Mouse (Mus musculus) brain, embryonic 18.5 days (tissue): ENCODE data around the gene Pde10a.

ENCODE experiments used
- DNase-seq: peaks from one replicate; pipeline ENCODE4 v3.0.0-alpha.2; 2012; ENCODE audit warnings: low read depth, low spot score

Pde10a gene

DNA sequence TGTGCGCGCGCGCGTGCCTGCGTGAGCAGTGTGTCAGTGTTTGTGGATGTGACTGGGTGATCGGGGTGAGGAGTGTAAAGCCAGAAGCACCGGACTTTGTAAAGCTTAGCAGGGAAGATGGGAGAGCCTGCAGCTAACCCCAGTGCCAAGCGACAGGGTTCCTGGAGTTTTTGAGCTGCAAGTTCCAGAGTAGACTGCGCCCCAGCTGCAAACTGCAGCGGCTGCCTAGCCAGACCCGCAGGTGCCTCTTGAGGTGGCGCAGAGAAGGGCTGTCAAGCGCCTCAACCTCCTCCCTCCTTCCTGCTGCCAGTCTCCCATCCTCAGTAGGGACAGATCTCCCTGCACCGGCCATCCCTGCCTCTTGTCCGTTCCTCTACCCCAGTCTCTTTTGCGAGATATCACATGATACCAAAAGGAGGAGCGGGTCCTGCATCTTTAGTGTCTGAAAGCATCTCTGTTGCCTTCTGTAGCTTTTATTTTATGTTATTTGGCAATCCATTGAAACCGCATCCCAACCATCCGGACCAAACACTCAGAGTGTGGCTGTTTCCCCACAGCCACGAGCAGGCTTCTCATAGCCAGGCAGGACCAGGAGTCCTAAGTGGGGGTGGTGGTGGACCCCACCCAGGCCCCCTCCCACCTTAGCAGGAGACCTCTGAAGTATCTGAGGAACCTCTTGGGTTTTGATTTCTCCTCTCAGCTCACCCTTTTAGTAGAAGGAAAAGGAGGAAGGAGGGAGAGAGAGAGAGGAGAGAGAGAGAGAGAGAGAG is 984 bp downstream of the Pde10a start:
- no peak for DNase-seq

DNA sequence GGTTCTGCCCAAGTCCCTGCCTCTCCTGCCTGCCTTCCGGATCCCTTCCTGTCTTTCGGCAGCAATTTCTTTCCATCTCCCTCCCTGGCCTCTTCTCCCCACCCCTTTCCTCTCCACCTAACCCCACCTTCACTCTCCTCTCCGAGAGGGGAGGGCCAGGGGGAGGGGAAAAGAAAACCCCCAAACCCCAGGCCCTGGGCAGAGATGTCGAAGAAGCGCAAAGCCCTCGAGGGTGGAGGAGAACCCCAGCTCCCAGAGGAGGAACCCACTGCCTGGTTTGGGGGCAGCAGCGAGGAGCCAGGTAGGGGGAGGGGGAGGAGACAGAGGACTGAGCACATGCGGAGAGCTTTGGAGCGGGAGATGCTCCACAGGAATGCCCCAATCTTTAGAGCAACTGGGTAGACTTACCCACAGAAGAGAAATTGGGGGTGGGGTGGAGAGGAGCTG is 1.7 kb downstream of the Pde10a start:
- DNase-seq = no peak

DNA sequence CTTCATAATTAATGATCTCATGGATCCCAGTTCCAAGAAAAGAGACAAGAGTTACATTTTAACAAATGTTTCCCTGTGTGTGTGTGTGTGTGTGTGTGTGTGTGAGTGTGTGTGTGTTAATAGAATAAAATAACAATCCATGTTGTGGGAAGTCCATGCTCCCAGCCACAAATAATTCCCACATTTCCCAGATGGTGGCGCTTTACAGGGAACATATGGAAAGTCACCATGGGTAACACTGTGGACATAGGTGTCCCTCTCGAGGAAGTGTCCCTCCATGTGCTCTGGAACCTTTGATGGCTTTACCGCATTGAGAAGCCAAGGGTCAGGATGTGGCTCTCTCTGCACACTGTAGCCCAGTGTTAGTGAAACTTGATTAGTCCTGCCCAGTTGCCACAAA is 3.5 kb downstream of the Pde10a start:
- DNase-seq = no peak

DNA sequence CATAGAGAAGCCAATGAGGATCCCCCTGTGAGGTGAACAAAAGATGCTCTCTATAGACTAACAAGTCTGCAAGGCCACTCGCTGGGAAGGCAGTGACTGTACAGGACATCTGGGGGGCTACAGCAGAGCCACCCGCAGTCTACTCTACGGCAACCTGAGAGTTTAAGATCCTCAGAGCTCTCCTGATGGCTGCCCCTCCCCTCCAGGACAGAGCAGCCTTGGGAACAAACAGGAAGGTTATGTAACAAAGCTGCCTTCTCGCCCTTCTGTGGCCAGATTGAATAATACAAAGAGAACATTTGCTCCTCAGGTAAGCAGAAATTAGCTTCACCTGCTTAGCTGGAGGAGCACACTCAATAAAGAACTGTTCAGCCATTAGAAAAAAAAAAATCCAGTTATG is 7.4 kb downstream of the Pde10a start:
- no peak for DNase-seq

DNA sequence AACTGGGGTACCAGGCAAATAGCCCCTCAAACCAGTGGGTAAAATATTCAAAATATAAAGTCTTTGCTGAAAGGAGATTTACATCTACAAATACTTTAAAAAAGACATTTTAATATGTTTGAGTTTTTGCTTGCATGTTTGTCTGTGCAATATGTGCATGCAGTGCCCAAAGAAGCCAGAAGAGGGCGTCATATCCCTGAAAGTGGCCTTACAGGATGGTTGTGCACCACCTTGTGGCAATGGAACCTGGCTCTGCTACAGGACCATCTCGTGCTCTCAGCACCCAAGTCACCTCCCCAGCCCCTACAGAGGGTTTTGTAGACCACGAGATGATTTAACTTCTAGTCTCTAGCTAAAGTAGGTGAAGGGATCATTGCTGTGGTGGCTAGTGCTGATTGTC is 8.7 kb downstream of the Pde10a start:
- no peak for DNase-seq

DNA sequence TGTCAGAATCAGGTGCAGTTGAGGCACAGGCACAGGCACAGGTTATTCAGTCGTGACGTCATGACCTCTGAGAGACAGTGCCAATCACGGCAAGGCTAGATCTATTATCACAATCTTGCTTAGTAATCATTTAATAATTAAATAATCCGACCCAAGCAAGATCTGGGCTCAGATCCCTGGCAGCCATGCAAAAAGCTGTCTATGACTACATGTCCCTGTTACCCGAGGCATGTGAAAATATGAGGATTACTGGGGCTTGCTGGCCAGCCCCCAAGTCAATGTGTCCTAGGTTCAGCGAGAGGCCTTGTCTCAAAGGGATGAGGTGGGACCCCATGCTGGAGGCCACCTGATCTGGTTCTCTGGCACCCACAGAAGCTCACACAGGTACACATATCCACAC is 11.3 kb downstream of the Pde10a start:
- DNase-seq = no peak

DNA sequence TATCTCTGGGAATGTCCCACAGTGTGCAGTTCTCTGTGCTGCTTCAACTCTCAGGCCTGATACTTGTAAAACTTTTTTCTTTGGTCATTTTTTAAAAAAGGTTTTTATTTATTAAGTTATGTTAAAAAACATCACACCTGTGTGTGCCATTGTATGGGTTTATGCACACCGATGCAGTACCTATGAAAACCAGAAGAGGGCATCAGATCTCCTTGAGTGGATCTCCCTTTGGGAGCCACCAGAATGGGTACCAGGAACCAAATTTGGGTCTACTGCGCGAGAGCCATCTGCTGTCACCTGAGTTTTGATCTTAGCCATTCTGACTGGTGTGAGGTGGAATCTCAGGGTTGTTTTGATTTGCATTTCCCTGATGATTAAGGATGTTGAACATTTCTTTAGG is 12.9 kb downstream of the Pde10a start:
- no peak for DNase-seq

DNA sequence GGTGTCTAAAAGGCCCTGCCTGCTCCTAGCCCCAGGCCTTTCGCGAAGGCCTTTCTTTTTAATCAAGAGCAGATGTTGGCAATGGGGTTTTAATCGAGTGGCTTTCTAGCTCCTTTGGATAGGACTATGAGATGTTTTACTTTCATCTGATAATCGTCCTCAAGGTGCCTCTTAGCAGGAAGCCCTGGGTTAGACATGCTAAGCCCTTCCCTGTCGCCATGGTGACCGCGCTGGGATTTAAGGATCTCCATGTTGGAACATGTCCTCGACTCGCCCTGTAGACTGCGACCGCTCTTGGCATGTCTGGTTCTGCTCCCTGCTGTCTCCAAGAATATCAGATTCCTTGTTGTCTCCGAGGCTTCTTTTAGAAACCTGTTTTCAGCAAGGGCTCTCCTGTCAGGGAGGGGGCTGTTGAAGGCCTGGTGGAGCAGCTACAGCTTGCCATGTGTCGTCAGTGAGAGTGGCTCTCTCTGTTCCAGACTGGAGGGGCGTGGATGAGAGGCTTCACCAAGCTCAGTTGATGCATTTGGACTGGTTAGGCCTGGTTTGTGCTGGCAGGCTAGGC is 16.9 kb downstream of the Pde10a start:
- DNase-seq = no peak

DNA sequence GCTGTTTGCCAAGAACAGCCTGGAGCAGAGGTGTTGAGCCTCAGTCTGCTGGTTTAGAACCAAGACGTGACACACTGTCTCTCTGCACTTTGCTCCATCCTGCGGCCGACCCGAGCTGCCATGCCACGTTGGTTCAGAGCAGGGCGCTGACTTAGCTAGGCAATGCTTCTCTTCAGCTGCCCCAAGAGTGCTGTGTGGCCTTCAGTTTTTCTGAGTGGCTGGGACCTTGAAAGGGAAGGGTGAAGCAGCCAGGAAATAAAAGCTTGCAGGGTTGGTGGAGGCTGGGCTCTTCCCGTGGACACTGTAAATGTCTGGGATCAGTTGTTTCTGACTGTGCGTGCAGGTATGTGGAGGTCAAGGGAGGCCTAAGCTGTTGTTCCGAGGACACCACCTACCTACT is 21.2 kb downstream of the Pde10a start:
- no peak for DNase-seq

DNA sequence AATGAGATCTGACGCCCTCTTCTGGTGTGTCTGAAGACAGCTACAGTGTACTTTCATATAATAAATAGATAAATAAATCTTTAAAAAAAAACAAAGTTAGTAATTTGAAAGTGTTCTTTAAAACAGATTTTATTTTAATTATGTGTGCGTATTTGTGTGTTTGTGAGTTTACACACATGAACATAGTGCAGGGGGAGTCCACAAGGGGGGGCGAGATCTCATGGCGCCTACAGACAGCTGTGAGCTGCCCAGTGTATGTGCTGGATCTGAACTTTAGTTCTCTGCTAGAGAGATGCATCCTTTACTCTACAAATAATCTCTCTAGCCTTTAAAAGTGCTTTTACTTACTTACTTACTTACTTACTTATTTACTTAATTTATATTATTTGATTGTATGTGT is 23.6 kb downstream of the Pde10a start:
- DNase-seq = no peak

DNA sequence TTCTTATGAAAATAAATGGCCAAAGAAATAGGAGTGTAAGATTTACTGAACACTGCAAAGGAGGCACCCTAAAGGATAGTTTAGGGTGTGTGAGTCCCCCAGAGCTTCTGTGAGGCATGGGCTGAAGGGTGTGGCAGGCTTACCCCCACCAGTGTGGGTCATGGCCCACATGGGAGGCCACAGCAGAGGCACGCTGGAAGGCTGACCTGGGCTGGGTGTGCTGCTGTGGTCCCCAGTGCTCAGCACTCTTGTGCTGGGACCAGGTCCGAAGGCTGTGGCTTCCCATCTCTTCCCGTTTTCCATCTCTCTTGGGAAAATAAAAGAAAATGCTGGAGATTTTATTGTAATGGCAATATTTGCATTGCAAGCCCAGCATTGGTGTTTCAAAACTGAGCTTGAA is 26.5 kb downstream of the Pde10a start:
- DNase-seq = no peak

DNA sequence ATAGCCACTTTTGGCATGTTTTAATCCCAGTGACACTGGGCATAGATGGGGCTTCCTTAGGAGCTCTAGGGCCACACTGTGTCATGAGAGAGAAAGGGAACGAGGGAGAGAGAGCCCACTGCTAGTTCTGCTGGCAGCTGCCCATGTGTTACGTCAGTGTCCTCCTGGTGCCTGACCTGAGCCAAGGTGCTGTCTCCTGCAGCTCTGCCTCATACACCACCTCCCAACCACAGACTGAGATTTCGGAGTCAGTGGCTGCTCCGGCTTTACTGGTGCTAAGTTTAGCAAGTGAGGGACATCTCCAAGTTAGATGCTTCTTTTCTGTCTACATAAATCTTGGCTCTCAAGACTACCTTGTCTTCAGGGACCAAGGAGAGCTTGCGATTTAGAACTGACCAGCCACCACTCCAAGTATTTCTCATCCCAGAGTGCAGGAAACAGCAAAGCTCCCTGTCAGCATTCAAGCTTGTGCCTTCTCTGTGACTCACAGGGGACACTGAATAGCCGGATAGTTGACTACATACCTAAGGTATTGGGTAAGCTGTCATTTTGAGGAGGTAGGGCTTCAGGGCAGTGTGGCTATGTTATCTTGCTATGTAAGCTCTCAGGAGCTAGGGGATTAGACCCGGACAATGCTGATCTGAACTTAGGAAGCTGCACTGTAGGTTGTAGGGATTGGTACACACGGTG is 27.3 kb downstream of the Pde10a start:
- no peak for DNase-seq

DNA sequence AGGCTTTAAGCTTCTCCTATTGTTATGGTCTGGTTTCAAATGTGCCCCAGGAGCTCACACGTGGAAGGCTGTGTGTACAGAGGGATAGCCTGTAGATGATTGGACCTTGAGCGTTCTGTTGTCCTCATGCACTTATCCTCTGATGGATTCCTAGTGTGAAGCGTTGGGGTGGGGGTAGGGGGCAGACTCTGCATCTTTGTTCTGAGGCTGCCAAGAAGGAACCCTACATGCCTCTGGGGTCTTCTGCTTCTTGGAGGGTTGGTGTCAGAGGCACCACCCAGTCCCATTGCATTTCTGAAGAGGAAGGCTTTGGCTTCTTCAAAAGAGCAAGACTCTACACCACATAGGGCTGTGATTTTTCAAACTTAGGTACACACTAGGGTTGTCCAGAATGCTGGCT is 28.4 kb downstream of the Pde10a start:
- no peak for DNase-seq

DNA sequence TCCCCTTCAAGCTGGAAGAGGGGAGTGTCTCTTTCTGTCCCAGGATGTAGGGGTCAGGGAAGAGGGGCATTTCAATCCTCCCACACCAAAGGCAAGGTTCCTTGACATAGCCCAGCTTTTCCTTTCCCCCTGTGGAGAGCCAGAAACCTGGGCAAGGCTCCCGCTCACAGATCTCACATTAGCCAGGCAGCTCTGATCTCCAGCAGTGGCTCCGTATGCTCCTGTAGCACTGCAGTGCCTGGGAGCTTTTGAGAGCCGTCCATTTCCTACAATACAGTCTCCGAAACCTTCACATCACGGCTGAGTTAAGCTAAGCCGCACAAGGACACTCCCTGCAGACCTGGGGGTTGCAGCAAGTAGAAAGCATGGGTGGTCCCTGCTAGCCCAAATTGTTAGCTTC is 29.0 kb downstream of the Pde10a start:
- no peak for DNase-seq

DNA sequence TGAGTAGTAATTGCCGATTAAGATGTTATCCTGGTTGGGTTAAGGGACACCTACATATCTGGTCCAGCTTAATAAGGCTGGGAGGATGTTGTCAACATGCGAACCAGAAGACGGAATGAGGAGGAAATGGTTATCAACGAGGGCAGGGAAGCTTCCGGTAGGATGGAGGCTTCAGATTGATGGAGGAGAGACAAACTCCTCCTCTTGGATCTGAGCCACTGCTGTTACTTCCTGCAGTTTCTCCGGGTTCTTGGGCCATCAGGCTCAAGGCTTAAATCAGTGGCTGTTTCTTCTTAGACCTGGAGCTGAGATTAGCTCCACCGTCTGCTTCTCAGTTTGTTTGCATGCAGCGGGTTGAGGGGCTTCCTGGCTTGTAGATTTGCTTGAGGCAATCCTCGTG is 30.6 kb downstream of the Pde10a start:
- DNase-seq = no peak

DNA sequence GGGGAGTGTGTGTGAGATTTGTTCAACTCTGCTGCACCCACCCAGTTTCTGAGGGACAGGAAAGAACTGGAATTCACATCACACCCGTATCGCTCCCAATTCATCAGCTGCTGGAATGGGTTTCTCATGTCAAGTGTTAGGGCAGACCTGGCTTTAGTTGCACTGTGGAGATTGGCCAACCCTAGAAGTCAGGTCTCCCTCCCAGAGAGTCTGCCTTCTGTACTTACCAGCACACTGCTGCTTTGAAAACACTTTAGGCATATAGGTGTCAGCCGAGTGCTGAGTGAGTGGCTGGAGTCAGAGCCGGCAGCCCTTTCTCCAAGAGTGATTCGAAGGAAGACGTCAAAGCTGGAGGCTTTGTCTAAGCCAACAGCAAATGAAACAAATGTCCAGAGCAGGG is 31.1 kb downstream of the Pde10a start:
- DNase-seq = no peak

DNA sequence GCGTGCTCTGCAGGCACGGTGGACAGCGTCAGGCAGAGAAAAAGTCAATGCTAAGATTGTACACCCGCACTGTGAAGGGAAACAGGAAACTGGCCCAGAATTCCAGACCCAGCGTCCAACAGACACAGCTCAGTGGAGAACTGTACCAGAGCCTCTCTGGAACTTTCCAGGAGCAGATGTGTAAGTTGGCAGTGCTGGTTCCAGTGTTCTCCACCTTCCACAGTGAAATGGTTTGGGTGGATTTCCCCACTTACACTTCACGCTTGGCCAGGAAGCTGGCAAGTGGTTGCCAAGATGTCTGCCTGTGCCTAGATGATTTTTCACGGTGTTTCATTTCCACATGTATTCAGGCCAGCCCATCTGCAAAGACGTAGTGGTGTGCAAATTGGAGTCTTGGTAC is 32.8 kb downstream of the Pde10a start:
- no peak for DNase-seq

DNA sequence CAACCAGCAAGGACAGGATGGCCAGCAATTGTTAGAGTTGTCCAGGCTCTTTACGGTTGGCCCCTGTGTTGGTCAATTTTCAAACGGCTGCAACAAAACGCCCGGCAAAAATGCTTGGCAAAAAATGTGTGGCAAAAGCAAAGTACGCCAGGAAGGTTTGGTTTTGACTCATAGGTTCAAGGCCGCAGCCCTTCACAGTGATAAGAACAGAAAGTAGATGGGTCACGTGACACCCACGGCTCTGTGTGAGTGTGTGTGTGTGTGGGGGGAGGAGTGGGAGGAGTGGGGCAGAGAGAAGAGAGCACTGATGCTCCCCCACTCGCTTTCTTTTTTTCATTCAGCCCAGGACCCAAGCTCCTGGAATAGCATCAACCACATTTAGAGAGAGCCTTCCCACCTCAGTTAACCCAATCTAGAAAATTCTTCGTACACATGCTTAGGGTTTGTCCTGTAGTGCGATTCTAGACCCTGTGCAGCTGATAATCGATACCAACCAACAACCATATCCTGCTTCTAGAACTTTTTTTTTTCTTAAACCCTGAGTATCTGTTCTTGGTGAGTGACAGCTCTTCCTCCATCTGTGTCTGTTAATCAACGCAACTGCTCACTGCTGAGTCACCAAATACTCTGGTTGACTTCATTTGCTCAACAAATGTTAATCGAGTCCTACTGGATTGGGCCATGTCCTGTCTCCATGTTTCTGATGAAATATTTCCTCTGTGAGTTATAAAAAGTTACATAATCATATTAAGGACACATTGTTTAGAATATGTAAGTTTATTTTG is 37.1 kb downstream of the Pde10a start:
- no peak for DNase-seq

DNA sequence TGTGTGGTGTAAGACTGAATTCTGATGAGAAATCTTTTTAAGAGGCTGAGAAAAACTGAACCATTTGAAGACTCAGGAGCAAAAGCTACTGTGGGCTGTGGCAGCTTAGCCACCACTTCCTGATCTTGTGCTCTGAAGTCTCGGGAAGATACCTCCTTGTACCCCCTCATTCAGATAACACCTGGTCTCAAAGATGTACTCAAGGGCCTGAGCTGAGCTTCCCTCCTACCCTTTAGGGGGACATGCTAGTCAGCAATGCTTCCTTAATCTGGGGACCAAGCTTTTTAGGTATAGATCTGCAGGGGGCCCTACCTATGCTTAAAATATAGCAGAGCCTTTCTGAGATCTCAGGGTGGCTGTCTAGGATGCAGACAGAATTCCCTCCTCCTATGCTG is 37.7 kb downstream of the Pde10a start:
- no peak for DNase-seq

DNA sequence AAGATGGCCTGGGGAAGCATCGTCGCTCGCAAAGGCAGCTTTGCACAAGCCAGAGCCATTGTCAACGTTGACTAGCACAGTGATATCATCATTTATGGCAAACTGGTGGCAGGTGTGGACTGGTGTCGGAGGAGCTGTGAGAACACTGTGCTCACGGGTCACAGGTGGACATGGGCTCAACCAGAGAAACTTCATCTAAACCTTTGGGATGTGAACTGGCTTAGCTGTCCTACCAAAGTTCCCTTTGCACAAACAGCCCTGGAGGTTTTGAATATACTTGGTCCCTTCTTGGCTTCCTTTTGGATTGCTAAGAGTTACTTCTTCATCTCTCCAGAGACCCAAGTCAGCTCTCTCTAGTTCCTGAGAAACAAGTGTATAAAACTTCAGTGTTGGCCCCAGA is 41.7 kb downstream of the Pde10a start, which contains the start of gene Gm17087:
Gene Gm17087 (minus strand): TSS at position 101 of the 400 bp plus-strand sequence.
- DNase-seq = no peak

DNA sequence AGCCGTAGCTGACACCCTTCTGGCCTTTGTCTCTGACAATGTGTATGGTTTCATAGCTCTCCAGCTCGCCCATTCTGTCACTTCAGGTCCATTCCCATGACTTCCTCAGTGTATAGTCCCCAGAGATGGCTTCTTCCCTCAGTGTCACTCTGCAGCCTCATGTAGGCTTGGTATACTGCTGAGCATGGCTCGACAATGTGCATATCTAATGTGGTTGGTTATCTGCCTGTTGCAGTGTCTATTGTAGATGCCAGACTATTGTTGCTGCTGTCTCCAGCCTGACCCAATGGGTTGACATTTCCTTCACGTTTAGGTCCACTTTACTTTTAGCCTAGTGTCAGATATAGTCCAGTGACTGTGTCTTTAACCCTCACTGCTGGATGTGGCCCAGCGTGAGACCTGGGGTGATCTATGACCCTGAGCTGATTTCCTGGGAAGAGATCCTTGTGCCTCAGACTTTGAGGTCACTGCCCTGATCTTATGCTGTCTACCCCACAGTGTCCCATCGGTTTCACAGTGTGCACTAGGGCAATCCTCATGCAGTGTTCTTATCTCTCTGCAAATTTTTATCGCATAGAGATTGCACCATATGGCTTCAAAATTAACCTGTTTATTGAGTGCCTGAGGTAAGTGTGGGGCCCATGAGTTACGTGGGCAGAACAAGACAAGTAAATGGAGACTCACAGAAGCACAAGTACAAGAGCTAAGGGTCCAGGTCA is 48.5 kb downstream of the Pde10a start:
- no peak for DNase-seq

DNA sequence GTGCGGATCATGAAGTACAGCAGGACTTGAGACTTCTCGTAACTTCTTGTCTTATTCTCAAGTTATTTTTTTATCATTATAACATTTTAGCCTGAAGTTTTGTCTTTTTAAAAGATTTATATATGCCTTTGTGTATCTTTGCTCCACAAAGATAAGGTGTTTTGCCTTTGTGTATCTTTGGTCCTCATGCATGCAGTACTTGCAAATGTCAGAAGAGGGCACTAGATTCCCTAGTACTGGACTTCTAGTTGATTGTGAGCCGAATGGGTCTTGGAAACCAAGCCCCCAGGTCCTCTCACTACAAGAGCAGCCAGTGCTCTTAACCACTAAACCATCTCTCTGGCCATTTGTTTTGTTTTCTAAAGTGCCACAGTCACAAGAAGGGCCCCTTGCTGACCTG is 55.2 kb downstream of the Pde10a start:
- DNase-seq = no peak
